Mouse (Mus musculus) heart, postnatal 0 days (tissue): ENCODE measurements around the gene Map3k20.

Experiments
- CTCF ChIP-seq: IDR thresholded peaks from 2 replicates; pipeline ENCODE4 v1.5.1; 2016; ENCODE audit warnings: antibody characterized with exemption, control low read depth, low read depth
- EP300 ChIP-seq: IDR thresholded peaks from 2 replicates; pipeline ENCODE4 v1.6.1; 2016; ENCODE audit warnings: antibody characterized with exemption, low read depth

- no peak for TF ChIP-seq CTCF
- TF ChIP-seq EP300 = no peak
Observed at GRCm38 (mm10) chr2:72369140-72369600, 83.7 kb downstream of the Map3k20 start.
